Mouse (Mus musculus): ENCODE results near the gene Rpl14.

DNA sequence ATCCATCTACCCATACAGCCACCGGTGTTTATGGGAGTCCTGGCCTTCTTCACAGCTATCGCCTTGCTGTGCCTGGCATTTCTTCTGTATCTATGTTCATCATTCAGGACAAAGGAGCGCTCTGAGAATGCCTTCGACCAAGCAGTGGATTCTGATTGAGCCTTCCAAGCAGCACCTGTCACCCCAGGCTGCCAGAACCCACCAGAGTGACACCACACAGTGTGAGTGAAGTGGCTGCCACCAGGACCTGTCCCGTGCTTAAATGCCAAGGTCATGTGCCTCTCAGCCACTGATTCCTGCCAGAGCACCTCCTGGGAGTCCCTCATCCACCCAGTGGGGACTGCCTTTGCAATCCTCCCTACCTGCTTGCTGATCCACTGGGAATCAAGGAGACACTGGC is 4.9 kb upstream of the Rpl14 start:
- TF ChIP-seq CTCF (IDR thresholded peaks at IDR 0.05; ENCODE audit: low read depth, low read length) (no peak), POLR2A (IDR thresholded peaks at IDR 0.05; ENCODE audit: borderline replicate concordance, low read depth, low read length) (no peak)

Measured in bone marrow macrophage, adult 2 months (primary cell).